Mouse (Mus musculus): ENCODE data around the gene Prkaa2. TPM values are rescaled to one million over a fixed set of nuclear protein-coding genes. Genes with fewer than 3 reads are reported as not detected.

The Prkaa2 gene
- total RNA-seq, 2 experiments from 2014 or later: 16.6 to 18.0 TPM

DNA sequence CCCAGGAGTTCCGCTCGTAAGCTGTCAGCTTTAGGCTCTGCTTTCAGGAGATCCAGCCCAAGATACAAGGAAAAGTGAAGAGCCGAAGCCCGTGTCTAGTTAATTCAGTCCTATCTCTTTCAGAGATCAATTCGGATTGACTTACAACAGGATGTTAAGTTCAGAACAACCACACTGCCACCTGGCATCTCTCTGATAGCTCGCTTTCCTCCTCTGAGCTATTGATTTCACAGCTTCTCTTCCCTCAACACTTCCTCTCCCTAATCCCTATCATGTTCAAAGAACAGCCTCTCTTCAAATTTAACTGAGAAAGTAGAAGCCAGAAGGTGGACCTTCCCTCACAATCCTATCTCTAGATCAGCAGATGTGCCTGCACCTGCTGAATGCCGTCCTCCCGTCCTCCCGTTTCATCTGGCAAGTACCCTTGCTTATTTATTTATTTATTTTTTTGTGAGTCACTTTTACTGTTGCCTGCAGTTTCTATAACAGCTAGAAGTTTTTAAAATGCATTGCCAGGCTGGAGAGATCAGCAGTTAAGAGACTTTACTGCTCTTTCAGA, 22.1 kb upstream of the Prkaa2 start:
- DNase-seq (ENCODE audit: low spot score in 2 of 2): no peak
- Histone ChIP-seq H3K4me3 (no peak overlapping the region), H3K27ac (no peak overlapping the region)
- TF ChIP-seq CTCF (conservative IDR thresholded peaks at IDR 0.05): no peak

DNA sequence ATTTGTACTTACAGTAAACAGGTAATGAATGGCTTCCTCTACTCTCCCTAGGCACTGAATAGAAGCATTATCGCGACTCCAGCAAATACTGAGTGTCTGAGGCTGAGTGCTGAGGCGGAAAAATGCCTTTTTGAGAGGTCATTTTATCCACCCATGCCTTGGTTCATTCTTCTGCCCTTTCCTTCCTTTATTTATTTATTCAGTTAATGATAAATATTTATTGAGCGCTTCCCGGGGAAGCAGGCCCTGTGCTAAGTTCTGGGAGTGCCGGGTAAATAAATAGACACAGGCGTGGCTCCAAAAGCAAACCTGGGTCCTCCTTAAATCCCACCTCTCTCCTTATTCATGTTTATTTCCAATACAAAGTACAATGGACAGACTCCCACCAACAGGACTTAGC, 19.5 kb upstream of the Prkaa2 start:
- Histone ChIP-seq H3K4me3 (no peak overlapping the region), H3K27ac (no peak overlapping the region)
- no peak for TF ChIP-seq CTCF (conservative IDR thresholded peaks at IDR 0.05)
- no peak for DNase-seq (ENCODE audit: low spot score in 2 of 2)

DNA sequence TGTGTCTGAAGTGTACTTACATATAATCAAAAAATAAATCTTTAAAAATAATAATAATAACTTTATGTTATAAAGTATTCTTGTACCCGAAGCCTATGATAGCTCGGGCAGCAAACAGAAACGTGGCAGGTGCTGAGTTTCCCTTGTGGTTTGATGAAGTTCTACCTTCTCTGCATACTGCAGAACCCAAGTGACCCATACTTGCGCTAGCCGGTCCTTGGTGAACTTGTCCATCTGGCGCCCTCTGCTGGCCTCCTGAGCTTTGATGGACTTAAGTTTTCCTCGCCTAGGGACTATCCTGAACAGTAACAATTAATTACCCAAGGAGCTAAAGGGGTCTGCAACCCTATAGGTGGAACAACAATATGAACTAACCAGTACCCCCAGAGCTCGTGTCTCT, 12.7 kb upstream of the Prkaa2 start:
- no peak overlapping the region for H3K4me3 ChIP-seq
- peak in 1 of 2 experiments; percentile 68 for DNase-seq (ENCODE audit: low spot score in 2 of 2)
- peak; percentile 76 for TF ChIP-seq CTCF (conservative IDR thresholded peaks at IDR 0.05)

DNA sequence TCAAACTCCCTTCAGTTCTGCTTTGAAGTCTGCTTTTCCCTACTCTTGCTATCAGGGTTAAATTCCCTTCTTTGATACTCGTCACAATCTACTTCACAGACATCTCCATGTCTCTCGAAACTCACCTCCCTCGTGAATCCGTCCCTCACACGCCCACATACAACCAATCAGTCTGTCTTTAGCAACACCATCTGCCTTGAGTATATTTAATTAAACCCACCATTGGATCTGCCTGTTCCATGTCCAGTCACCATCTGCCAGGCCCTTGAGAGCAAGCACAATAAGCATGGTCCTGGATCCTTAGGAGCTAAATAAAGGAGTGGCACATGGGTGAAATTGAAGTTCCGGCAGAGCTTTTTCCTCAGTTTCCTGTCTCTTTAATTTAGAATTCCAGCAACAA, 11.4 kb upstream of the Prkaa2 start:
- peak; percentile 17 to 46 for DNase-seq (ENCODE audit: low spot score in 2 of 2)
- no peak for TF ChIP-seq CTCF (conservative IDR thresholded peaks at IDR 0.05)
- no peak overlapping the region for H3K27ac ChIP-seq
- H3K4me3 ChIP-seq: no peak overlapping the region

More for the DNA sequence above, 12.7 kb upstream of the Prkaa2 start:
- H3K27ac ChIP-seq: no peak overlapping the region

DNA sequence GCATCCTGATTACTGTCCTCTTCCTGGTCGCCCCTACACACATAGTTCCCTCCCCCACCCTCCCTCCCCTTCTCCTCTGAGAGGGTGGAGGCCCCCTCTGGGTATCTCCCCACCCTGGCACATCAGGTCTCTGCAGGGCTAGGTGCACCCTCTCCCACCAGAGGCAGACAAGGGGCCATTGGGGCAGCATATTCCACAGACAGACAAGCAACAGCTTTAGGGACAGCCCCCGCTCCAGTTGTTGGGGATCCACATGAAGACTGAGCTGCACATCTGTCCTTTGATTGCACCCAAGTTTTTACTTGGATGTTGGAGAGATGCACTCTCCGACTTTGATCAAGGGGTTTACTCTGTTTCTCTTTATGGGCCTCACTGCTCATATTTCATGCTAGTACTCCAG, 3.8 kb upstream of the Prkaa2 start:
- H3K4me3 ChIP-seq: no peak overlapping the region
- H3K27ac ChIP-seq: no peak overlapping the region
- TF ChIP-seq CTCF (conservative IDR thresholded peaks at IDR 0.05): no peak
- no peak for DNase-seq (ENCODE audit: low spot score in 2 of 2)

DNA sequence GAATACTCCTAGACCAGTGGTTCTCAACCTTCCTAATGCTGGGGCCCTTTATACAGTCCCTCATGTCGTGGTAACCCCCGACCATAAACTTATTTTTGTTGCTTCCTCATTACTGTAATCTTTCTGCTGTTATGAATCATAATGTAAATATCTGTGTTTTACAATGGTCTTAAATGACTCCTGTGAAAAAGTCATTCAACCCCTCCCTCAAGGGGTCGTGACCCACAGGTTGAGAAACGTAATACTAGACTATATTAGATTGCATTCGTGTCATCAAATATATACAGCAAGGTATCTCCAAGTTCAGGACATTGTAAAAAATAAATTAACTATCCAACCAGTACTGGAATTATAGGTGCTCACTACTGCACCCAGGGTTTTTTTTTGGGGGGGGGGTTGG, 3.4 kb upstream of the Prkaa2 start:
- no peak for DNase-seq (ENCODE audit: low spot score in 2 of 2)
- H3K4me3 ChIP-seq: no peak overlapping the region
- no peak for TF ChIP-seq CTCF (conservative IDR thresholded peaks at IDR 0.05)
- H3K27ac ChIP-seq: no peak overlapping the region

DNA sequence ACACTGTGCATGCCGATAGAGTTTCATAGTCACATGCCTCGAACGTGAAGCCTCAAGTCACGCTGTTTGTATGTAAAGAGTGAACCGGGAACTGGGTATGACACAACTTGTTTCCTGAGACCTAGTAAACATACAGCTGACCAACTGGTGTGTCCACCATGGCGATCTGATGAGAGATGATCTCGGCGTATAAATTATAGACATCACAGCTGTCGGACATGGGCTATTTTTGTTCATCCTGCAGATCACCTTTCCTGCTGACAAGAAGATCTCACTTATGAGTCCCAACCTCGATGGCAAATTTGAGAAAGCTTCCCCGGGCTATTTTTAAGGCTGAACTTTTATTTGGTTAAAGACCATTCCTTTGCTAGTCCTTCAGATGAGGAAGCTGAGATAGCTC, 2.1 kb upstream of the Prkaa2 start:
- Histone ChIP-seq H3K4me3 (no peak overlapping the region), H3K27ac (no peak overlapping the region)
- no peak for DNase-seq (ENCODE audit: low spot score in 2 of 2)
- TF ChIP-seq CTCF (conservative IDR thresholded peaks at IDR 0.05): no peak

DNA sequence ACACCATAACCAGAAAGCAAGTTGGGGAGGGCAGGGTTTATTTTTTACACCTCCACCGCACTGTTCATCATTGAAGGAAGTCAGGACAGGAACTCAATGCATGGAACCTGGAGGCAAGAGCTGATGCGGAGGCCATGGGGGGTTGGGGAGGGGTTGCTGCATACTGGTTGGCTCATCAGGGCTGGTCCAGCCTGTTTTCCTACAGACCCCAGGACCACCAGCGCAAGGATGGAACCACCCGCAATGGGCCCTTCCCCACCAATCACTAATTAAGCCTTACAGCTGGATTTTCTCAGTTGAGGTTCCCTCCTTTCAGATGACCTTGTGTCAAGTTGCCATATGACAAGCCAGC, 970 bp upstream of the Prkaa2 start:
- TF ChIP-seq CTCF (conservative IDR thresholded peaks at IDR 0.05): no peak
- H3K27ac ChIP-seq: peak overlapping the region; percentile 98
- no peak for DNase-seq (ENCODE audit: low spot score in 2 of 2)
- peak overlapping the region; percentile 73 for H3K4me3 ChIP-seq

- TF ChIP-seq CTCF (conservative IDR thresholded peaks at IDR 0.05): no peak
- peak; percentile 28 to 44 for DNase-seq (ENCODE audit: low spot score in 2 of 2)
- H3K4me3 ChIP-seq: peak overlapping the region; percentile 73
- peak overlapping the region; percentile 98 for H3K27ac ChIP-seq
Observed at GRCm38 (mm10) chr4:105109990-105110683, 447 bp upstream of the Prkaa2 start.

- peak overlapping the region; percentile 73 for H3K4me3 ChIP-seq
- no peak for DNase-seq (ENCODE audit: low spot score in 2 of 2)
- H3K27ac ChIP-seq: peak overlapping the region; percentile 98
- TF ChIP-seq CTCF (conservative IDR thresholded peaks at IDR 0.05): no peak
Observed at GRCm38 (mm10) chr4:105108641-105109198, 970 bp downstream of the Prkaa2 start.

- H3K4me3 ChIP-seq: peak overlapping the region; percentile 73
- peak overlapping the region; percentile 46; the same call in 1 of the 2 replicates for H3K27ac ChIP-seq
- no peak for TF ChIP-seq CTCF (conservative IDR thresholded peaks at IDR 0.05)
- no peak for DNase-seq (ENCODE audit: low spot score in 2 of 2)
Observed at GRCm38 (mm10) chr4:105107943-105108640, 1.6 kb downstream of the Prkaa2 start.

DNA sequence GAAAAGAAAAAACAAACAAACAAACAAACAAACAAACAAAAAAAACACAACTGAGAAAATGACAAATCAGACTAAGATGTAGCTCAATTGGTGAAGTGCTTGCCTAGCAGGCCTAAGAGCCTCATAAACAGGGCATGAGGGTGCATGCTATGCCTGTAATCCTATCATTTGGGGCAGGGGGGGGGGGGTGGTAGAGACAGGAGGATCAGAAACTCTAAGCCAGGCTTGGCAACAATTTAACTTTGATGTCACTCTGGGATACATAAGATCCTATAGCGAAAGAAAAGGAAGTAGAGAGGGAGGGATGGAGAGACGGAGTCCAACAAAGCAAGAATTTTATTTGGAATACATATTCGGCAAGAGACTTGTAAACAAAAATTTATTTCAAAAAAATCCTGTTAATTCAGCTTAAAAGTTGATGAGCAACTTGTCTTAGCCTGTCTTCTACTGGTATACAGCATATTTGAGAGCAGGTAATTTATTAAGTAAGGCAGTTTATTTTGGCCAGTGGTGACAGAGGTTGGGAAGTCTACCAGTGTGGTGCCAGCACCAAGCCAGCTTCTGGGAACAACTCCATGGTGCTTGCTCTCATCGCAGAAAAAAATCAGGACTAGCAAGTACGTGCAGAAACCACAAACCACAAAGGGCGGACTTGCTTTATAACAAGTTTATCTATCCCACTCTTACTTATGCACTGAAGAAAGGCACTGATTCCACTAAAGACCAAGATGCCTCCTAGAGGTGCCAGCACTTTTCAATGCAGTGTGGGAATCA, 5.4 kb downstream of the Prkaa2 start:
- H3K27ac ChIP-seq: no peak overlapping the region
- TF ChIP-seq CTCF (conservative IDR thresholded peaks at IDR 0.05): no peak
- no peak for DNase-seq (ENCODE audit: low spot score in 2 of 2)
- no peak overlapping the region for H3K4me3 ChIP-seq

- Histone ChIP-seq H3K27ac (peak overlapping the region; percentile 21; the same call in 1 of the 2 replicates), H3K4me3 (no peak overlapping the region)
- no peak for TF ChIP-seq CTCF (conservative IDR thresholded peaks at IDR 0.05)
- no peak for DNase-seq (ENCODE audit: low spot score in 2 of 2)
Observed at GRCm38 (mm10) chr4:105101337-105101688, 8.4 kb downstream of the Prkaa2 start.
